In genomic region chr2:158106947-158107587, GRCm38 (mm10) we compare ENCODE assay signal across 8 mouse cellular contexts. TPM values are rescaled to one million over a fixed set of nuclear protein-coding genes. Genes with fewer than 3 reads are reported as not detected.
DNase-seq lines count a peak whose midpoint lies in the region; ATAC-seq and TF ChIP-seq lines count a peak whose summit lies in the region.

No protein-coding gene starts in this region.

- TF ChIP-seq EP300 in MEL (IDR thresholded peaks at IDR 0.05; ENCODE audit: low read depth in 1 of 2, low read length in 2 of 2) = no peak

- TF ChIP-seq POLR2A in MEL (IDR thresholded peaks at IDR 0.05; ENCODE audit: control insufficient read depth in 1 of 2, insufficient read depth in 1 of 2, low read depth in 1 of 2, low read length in 2 of 2, poor library complexity in 1 of 2) = no peak

- peak; percentile 35 to 68 (median 59); a peak in 4 of 6 replicates for TF ChIP-seq CTCF in MEL (IDR thresholded peaks at IDR 0.05 in 2 of 3, conservative IDR thresholded peaks at IDR 0.05 in 1 of 3; ENCODE audit: control insufficient read depth in 1 of 3, insufficient read depth in 1 of 3, low read depth in 2 of 3, low read length in 3 of 3, poor library complexity in 1 of 3, severe bottlenecking in 1 of 3)

- H3K4me3 ChIP-seq in MEL (ENCODE audit: control insufficient read depth in 1 of 2, insufficient read depth in 1 of 2, low read depth in 2 of 2, low read length in 2 of 2) = no peak overlapping the region
- H3K4me3 ChIP-seq in embryonic facial prominence, embryonic 13.5 days = no peak overlapping the region

- H3K4me1 ChIP-seq in MEL (ENCODE audit: control insufficient read depth in 1 of 2, insufficient read depth in 2 of 2, low read length in 2 of 2) = no peaks in the 10 kb centered on the region
- peaks cover 26% of the 10 kb centered on the region for H3K4me1 ChIP-seq in embryonic facial prominence, embryonic 13.5 days

- H3K27me3 ChIP-seq in MEL (ENCODE audit: control insufficient read depth in 1 of 2, insufficient read depth in 2 of 2, low read length in 2 of 2) = no peaks in the 10 kb centered on the region
- H3K27me3 ChIP-seq in embryonic facial prominence, embryonic 13.5 days = no peaks in the 10 kb centered on the region

- DNase-seq in adrenal gland, adult 18-20 months (ENCODE audit: low spot score in 2 of 2) = peak; percentile 40 to 58
- no peak for DNase-seq in adrenal gland, adult 8-10 months
- DNase-seq in MEL (ENCODE audit: low read depth, low spot score) = peak; percentile 23
- DNase-seq in heart, postnatal 14 days = peak; percentile 65 to 75
- DNase-seq in kidney, postnatal 4 days = peak; percentile 81 to 85
- DNase-seq in thymus, postnatal 14 days = peak; percentile 12

- TF ChIP-seq RAD21 in MEL (IDR thresholded peaks at IDR 0.05; ENCODE audit: low read depth, low read length) = peak; percentile 60

- intact Hi-C loops in heart, postnatal 14 days (cut with DNase I) = loop anchor here (1.0 to 2.0 kb wide), 3 partner anchors 39 to 97 kb away; partner anchors contain the start of gene Tgm2

- H3K27ac ChIP-seq in MEL (ENCODE audit: control insufficient read depth, low read depth, low read length) = no peak overlapping the region
- peak overlapping the region; percentile 62 for H3K27ac ChIP-seq in embryonic facial prominence, embryonic 13.5 days

- no peaks in the 10 kb centered on the region for H3K79me2 ChIP-seq in MEL (ENCODE audit: control insufficient read depth, insufficient read depth, low read length, poor library complexity)

- no peaks in the 10 kb centered on the region for H3K9me3 ChIP-seq in MEL (replicated peaks; ENCODE audit: insufficient read depth, low read length)
- H3K9me3 ChIP-seq in embryonic facial prominence, embryonic 13.5 days = no peaks in the 10 kb centered on the region

- H3K36me3 ChIP-seq in MEL (ENCODE audit: control insufficient read depth in 1 of 2, insufficient read depth in 2 of 2, low read length in 2 of 2) = no peaks in the 10 kb centered on the region
- no peaks in the 10 kb centered on the region for H3K36me3 ChIP-seq in embryonic facial prominence, embryonic 13.5 days

- 30% methylated on average over 6 of the region's 6 CpGs for WGBS in embryonic facial prominence, embryonic 13.5 days

- ATAC-seq in embryonic facial prominence, embryonic 13.5 days (ENCODE audit: insufficient number of reproducible peaks, insufficient read depth, low FRiP score, low TSS enrichment, low read depth) = 0 out of 2 replicates have a peak, but pooled peaks have one; percentile 49
- ATAC-seq in megakaryocyte, adult 5-6 weeks (ENCODE audit: poor library complexity, severe bottlenecking) = peak; percentile 62

- H3K9ac ChIP-seq in MEL (ENCODE audit: control insufficient read depth, low read depth, low read length, poor library complexity, severe bottlenecking) = no peak overlapping the region
- 0 out of 2 replicates have a peak overlapping the region, but pooled peaks have one; percentile 3 for H3K9ac ChIP-seq in embryonic facial prominence, embryonic 13.5 days

- H3K4me2 ChIP-seq in embryonic facial prominence, embryonic 13.5 days = no peak overlapping the region; the same call in 1 of the 2 replicates

TF ChIP-seq in MEL, 35 proteins besides CTCF, POLR2A, EP300 and RAD21:
- no peak for TF ChIP-seq MXI1 (IDR thresholded peaks at IDR 0.05; ENCODE audit: low read depth, low read length)
- peak; percentile 53 for TF ChIP-seq ZC3H11A (IDR thresholded peaks at IDR 0.05; ENCODE audit: low read depth, low read length)
- TF ChIP-seq SMC3 (IDR thresholded peaks at IDR 0.05; ENCODE audit: low read depth, low read length) = peak; percentile 72

RNA-seq across cellular contexts. Expression of gene Tgm2, which starts 39.2 kb away (rescaled TPM):
- total RNA-seq in adrenal gland, adult 18-20 months (2021) = 10 to 100 TPM; 60.5 to 90.5 TPM
- 10 to 100 TPM; 58.1 to 75.3 (median 62.3) TPM for total RNA-seq in adrenal gland, adult 8-10 months (2022)
- 6.1 and 11.0 TPM in 2 replicates for total RNA-seq in MEL (2012; rRNA removed)
- 1 to 10 TPM in 1 of 2 experiments, not detected in 1; 7.7 TPM for polyA plus RNA-seq in MEL (2012; ENCODE audit: insufficient read depth in 1 of 2, insufficient read length in 2 of 2, low read depth in 1 of 2, low replicate concordance in 2 of 2, missing spikeins in 1 of 2)
- polyA plus RNA-seq in embryonic facial prominence, embryonic 13.5 days (2015; fragmentation: Nextera tagmentation; extraction: Ambion mirVana) = 10.9 and 16.4 TPM in 2 replicates
- total RNA-seq in heart, postnatal 14 days (2021) = 100 to 1,000 TPM; 181 to 209 TPM
- 0.71 and 1.0 TPM in 2 replicates for total RNA-seq in megakaryocyte, adult 5-6 weeks (2015)
- 2.1 and 2.6 TPM in 2 replicates for total RNA-seq in megakaryocyte, adult 5-6 weeks (2017)
